Mouse (Mus musculus) small intestine, adult 2 months (tissue): ENCODE data around the gene Vwa5a. TPM values are rescaled to one million over a fixed set of nuclear protein-coding genes. Genes with fewer than 3 reads are reported as not detected.

Source experiments
- H3K27ac ChIP-seq: fragments of 200-500 bp; 2 replicates; pipeline ENCODE4 v1.5.1; 2012; ENCODE audit warnings: low read depth, low read length, control low read depth, inconsistent platforms; ENCODE audit not compliant: insufficient read depth
- H3K27me3 ChIP-seq: fragments of 200-500 bp; 2 replicates; pipeline ENCODE4 v1.6.1; 2012; ENCODE audit warnings: mild to moderate bottlenecking, moderate library complexity, low read length, inconsistent platforms; ENCODE audit not compliant: control insufficient read depth, insufficient read depth
- H3K36me3 ChIP-seq: fragments of 200-500 bp; 2 replicates; pipeline ENCODE4 v1.6.1; 2012; ENCODE audit warnings: mild to moderate bottlenecking, low read length, control low read depth, inconsistent platforms; ENCODE audit not compliant: control insufficient read depth, insufficient read depth
- H3K4me1 ChIP-seq: fragments of 200-500 bp; 2 replicates; pipeline ENCODE4 v1.6.1; 2012; ENCODE audit warnings: low read length, inconsistent platforms, mixed read lengths; ENCODE audit not compliant: control insufficient read depth, insufficient read depth, insufficient read length
- H3K4me3 ChIP-seq: fragments of 200-500 bp; 2 replicates; pipeline ENCODE4 v1.5.1; 2012; ENCODE audit warnings: low read depth, mild to moderate bottlenecking, control low read depth, inconsistent platforms, low read length, moderate library complexity
- CTCF ChIP-seq: fragments of 200-500 bp; IDR thresholded peaks from 2 replicates; pipeline ENCODE4 v1.5.1; 2012; ENCODE audit warnings: low read depth, mild to moderate bottlenecking, control low read depth, inconsistent platforms, low read length, moderate library complexity, mixed read lengths; ENCODE audit not compliant: insufficient replicate concordance, insufficient read length; ENCODE audit errors: extremely low read depth
- POLR2A ChIP-seq: fragments of 200-500 bp; IDR thresholded peaks from 2 replicates; pipeline ENCODE4 v1.6.1; 2012; ENCODE audit warnings: low read depth, mild to moderate bottlenecking, control low read depth, inconsistent platforms, low read length, moderate library complexity
- WGBS: fragments of 180-500 bp; shearing (Covaris S2); methylation state at CpG from one replicate; pipeline ENCODE4 v1.1.7; 2018; 5-methylcytosine and 5-hydroxymethylcytosine counted together
- polyA plus RNA-seq: library from polyadenylated mRNA; depleted of rRNA; stranded (reverse); fragments of >200 nt; gene quantifications from 2 replicates; pipeline ENCODE4 v1.2.3, GENCODE M21; 2012; rRNA removed

The Vwa5a gene
- 2.9 and 6.3 TPM in 2 replicates for polyA plus RNA-seq

DNA sequence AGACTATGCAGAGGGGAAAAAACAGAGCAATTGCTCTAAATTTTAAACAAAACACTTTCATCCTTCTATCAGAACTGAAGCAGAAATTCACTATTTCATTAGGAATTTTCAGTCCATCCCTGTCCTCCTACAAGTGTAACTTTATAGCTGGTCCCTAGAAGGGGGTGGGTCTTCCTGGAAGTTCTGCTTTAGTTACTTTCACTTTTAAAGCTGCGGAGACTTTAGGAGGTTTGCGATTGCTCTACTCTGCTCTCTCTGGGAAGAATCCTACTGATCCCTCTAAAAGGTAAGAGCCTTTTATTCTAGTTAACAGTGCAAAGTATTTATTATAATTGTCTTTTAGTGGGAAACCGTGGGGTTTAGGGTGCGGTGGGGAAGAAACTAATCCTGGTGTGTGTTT, at the start of gene Vwa5a:
TSS of gene Vwa5a (plus strand) at position 167 of the 400 bp plus-strand sequence.
- Histone ChIP-seq H3K4me1 (peaks cover 7% of the 10 kb centered on the region; the same call in 1 of the 2 replicates), H3K27ac (peak within 1 kb of the TSS; percentile 46), H3K27me3 (no peaks in the 10 kb centered on the region), H3K36me3 (peaks cover 7% of the 10 kb centered on the region), H3K4me3 (peak within 1 kb of the TSS; percentile 31; the same call in 1 of the 2 replicates)
- 0% methylated on average over 4 of the region's 4 CpGs for WGBS
- TF ChIP-seq CTCF (no peak), POLR2A (no peak)

DNA sequence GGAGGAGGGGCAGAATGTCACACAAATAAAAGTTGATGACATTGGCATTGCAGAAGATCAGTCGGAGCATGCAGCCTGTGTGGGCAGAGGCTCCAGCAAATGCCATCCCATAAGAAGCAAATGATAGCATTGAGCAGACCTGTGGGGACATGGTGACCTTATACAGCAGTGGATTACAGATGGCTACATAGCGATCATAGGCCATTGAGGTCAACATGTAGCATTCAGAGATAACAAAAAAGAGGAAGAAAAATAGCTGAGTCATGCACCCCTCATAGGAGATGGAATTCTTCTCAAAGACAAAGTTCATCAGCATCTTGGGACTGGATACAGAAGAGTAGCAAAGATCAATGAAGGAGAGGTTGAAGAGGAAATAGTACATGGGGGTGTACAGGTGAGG, 45.2 kb upstream of the Vwa5a start:
- no peaks in the 10 kb centered on the region for H3K27me3 ChIP-seq
- 82% methylated on average over 2 of the region's 2 CpGs for WGBS
- H3K36me3 ChIP-seq, result no peaks in the 10 kb centered on the region
- H3K27ac ChIP-seq, result no peak overlapping the region
- no peaks in the 10 kb centered on the region for H3K4me1 ChIP-seq
- H3K4me3 ChIP-seq, result no peak overlapping the region
- TF ChIP-seq POLR2A, result no peak
- no peak for TF ChIP-seq CTCF

DNA sequence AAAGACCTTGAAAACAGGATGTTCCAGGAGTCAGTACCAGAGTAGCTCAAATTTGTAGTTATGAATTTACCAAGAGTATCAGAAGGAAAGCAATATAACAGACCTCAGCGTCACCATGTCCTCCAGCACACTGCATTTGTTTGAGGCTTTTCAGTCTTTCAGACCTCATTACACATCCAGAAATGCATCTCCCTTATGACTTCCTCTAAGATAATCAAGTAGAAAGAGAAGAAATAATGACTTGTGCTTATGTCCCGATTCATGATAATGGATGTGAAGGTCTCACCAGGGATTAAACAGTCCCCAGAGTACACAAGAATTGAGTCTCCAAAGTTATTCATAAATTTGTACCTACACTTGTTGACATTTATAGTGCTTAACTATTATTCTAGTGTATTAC, 43.6 kb upstream of the Vwa5a start, which contains the start of gene Olfr918:
TSS of gene Olfr918 (minus strand) at position 101 of the 400 bp plus-strand sequence.
- H3K27ac ChIP-seq, result no peak within 1 kb of the TSS
- H3K4me1 ChIP-seq, result no peaks in the 10 kb centered on the region
- WGBS, result 77% methylated on average over 2 of the region's 2 CpGs
- no peak for TF ChIP-seq POLR2A
- no peak for TF ChIP-seq CTCF
- no peaks in the 10 kb centered on the region for H3K36me3 ChIP-seq
- H3K4me3 ChIP-seq, result no peak within 1 kb of the TSS
- H3K27me3 ChIP-seq, result no peaks in the 10 kb centered on the region

DNA sequence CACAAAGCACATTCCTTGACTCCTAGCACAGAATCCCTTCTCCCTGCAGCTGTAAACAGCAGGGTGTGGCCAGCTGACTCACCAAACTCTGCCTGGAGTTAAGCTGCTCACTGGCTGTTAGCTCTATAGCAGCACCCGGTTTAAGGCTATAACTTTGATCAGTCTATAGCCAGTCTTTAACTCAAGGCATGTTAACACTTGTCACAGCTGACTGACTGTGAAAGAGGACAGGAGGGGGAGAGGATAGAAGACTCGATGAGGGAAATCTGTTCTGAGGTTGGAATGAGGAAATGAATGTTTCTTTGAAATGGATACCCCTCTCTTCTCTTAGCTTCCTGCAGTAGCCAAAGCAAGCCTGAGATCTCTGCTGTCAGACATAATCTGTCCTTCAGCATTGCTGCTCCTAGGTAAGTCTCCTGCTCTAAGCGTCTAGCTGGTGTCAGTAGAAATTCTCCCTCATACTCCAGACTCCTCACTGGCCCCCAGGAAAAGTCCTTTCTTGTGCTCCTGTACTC, 916 bp downstream of the Vwa5a start:
- Histone ChIP-seq H3K27ac (peak overlapping the region; percentile 14; the same call in 1 of the 2 replicates), H3K4me1 (peaks cover 7% of the 10 kb centered on the region; the same call in 1 of the 2 replicates), H3K36me3 (peaks cover 14% of the 10 kb centered on the region), H3K27me3 (no peaks in the 10 kb centered on the region), H3K4me3 (peak overlapping the region; percentile 31; the same call in 1 of the 2 replicates)
- TF ChIP-seq CTCF (no peak), POLR2A (no peak)
- 2% methylated on average over 3 of the region's 3 CpGs for WGBS

DNA sequence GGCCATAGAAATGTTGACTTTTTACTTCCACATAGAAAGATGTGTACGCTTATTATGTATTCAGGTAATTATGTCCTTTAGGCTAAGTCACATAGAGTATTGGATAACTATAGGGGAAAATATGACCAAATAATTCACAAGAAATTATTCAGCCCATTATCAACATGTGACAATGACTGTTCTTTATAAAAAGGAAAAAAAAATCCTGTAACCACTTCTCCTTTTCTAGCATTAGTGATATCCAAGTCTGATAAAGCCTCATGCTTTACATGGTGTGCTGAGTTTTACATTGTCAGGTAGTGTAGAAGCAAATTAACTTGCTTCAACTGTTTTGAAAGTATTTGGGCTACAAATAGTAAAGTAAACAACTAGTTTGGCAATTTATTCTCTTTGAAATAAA, 6.0 kb downstream of the Vwa5a start:
- H3K4me3 ChIP-seq, result no peak overlapping the region
- H3K36me3 ChIP-seq, result peaks cover 36% of the 10 kb centered on the region
- H3K4me1 ChIP-seq, result peaks cover 7% of the 10 kb centered on the region; the same call in 1 of the 2 replicates
- TF ChIP-seq POLR2A (no peak), CTCF (no peak)
- no peaks in the 10 kb centered on the region for H3K27me3 ChIP-seq
- no peak overlapping the region for H3K27ac ChIP-seq
- WGBS, result 93% methylated on average over 1 of the region's 1 CpGs

DNA sequence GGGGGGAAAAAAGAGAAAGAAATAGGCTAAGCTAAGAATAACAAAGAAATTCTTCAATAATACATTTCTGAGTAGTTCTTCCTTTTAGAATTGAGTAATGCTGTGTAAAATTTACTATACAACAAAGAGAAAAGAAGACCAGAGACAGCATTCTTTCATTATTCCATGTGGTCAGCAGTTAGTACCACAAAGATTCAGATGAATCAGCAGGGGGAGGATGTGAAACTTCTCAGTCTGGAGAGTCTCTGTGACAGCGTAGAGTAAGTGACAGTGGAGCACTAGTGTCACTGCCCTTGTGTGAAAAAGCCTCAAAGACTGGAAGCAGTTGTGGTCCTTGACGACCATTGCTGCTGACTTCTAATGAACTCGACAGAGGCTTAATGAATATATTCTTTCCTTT, 10.2 kb downstream of the Vwa5a start:
- Histone ChIP-seq H3K4me1 (no peaks in the 10 kb centered on the region), H3K27me3 (no peaks in the 10 kb centered on the region), H3K36me3 (peaks cover 41% of the 10 kb centered on the region), H3K4me3 (no peak overlapping the region), H3K27ac (no peak overlapping the region)
- 83% methylated on average over 3 of the region's 3 CpGs for WGBS
- TF ChIP-seq CTCF (no peak), POLR2A (no peak)

DNA sequence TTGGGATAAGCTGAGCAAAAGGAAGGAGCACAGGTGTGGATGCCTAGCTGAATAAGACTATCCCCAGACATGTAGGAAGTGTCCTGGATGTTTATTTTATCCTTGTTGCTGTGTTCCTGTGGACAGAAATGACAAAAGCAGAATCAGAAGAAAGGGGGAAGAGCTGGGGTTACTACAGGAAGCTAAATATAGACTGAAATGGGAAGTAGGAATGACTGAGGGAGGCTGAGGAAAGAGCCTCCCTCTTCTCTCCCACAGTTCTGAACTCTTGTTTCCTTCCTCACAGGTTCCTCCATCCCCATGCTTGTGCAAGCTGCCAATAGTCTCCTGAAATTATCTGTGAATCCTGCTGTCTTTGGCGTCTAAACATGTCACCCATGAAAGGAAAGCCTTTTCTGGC, 23.3 kb downstream of the Vwa5a start:
- WGBS, result 92% methylated on average over 1 of the region's 1 CpGs
- TF ChIP-seq CTCF (no peak), POLR2A (no peak)
- peaks cover 22% of the 10 kb centered on the region for H3K36me3 ChIP-seq
- no peaks in the 10 kb centered on the region for H3K4me1 ChIP-seq
- H3K27me3 ChIP-seq, result no peaks in the 10 kb centered on the region
- no peak overlapping the region for H3K4me3 ChIP-seq
- no peak overlapping the region for H3K27ac ChIP-seq
